Mouse (Mus musculus): ENCODE data around the gene Fastkd5. TPM values are rescaled to one million over a fixed set of nuclear protein-coding genes. Genes with fewer than 3 reads are reported as not detected.

Fastkd5 gene
- polyA plus RNA-seq, 1 experiment = 10.3 TPM

DNA sequence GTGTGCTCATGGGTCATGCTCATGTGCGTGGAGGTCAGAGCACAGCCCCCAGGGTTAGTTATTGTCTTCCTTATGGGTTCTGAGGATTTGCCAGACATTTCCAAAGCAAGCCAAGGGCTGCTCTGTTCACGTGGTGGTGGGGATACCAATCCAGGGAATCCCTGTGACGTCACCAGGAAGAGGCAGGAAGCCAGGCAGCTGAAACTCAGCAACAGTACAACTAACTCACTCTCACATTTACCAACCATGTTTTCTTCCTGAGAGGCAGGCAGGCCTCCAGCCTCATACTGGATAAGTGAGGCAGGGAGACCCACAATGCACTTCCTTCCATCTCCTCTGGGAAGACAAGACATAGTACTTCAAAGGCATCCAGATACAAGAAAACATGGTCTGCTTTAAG, 31.4 kb downstream of the Fastkd5 start:
- no peaks in the 10 kb centered on the region for H3K4me1 ChIP-seq (ENCODE audit: control insufficient read depth, insufficient read depth, low read length)
- no peak overlapping the region for H3K27ac ChIP-seq (ENCODE audit: insufficient read depth, low read length)
- no peak overlapping the region for H3K4me3 ChIP-seq (ENCODE audit: insufficient read depth, low read length)
- TF ChIP-seq CTCF (IDR thresholded peaks at IDR 0.05; ENCODE audit: borderline replicate concordance, insufficient read depth, low read length) = no peak
- TF ChIP-seq POLR2A (IDR thresholded peaks at IDR 0.05; ENCODE audit: low read depth, low read length) = no peak

DNA sequence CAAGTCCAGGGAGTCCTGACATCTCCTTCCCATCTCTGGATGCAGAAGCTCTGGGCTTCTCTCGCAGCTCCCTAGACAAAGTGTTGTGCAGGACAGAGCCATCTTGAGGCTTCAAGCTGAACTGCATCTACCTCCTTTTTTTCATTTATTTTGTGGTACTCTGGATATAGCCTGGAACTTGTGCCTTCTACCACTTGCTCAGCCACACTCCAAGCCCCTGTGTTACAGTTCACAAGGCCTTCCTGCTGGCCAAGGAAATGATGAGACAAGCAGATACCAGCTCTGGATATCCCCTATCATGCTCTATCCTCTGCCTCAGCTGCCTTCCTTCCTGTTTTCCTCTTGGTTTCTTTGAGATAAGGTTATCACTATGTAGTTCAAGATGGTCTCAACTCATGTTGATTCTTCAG, 32.2 kb downstream of the Fastkd5 start:
- no peak overlapping the region for H3K27ac ChIP-seq (ENCODE audit: insufficient read depth, low read length)
- H3K4me1 ChIP-seq (ENCODE audit: control insufficient read depth, insufficient read depth, low read length) = no peaks in the 10 kb centered on the region
- TF ChIP-seq POLR2A (IDR thresholded peaks at IDR 0.05; ENCODE audit: low read depth, low read length) (no peak), CTCF (IDR thresholded peaks at IDR 0.05; ENCODE audit: borderline replicate concordance, insufficient read depth, low read length) (no peak)
- no peak overlapping the region for H3K4me3 ChIP-seq (ENCODE audit: insufficient read depth, low read length)

- Histone ChIP-seq H3K4me1 (ENCODE audit: control insufficient read depth, insufficient read depth, low read length) (no peaks in the 10 kb centered on the region), H3K4me3 (ENCODE audit: insufficient read depth, low read length) (no peak overlapping the region), H3K27ac (ENCODE audit: insufficient read depth, low read length) (no peak overlapping the region)
- no peak for TF ChIP-seq POLR2A (IDR thresholded peaks at IDR 0.05; ENCODE audit: low read depth, low read length)
- no peak for TF ChIP-seq CTCF (IDR thresholded peaks at IDR 0.05; ENCODE audit: borderline replicate concordance, insufficient read depth, low read length)
Measured at GRCm38 (mm10) chr2:130595596-130595995, 34.2 kb downstream of the Fastkd5 start.

- TF ChIP-seq CTCF (IDR thresholded peaks at IDR 0.05; ENCODE audit: borderline replicate concordance, insufficient read depth, low read length) (no peak), POLR2A (IDR thresholded peaks at IDR 0.05; ENCODE audit: low read depth, low read length) (no peak)
- Histone ChIP-seq H3K4me1 (ENCODE audit: control insufficient read depth, insufficient read depth, low read length) (no peaks in the 10 kb centered on the region), H3K27ac (ENCODE audit: insufficient read depth, low read length) (no peak overlapping the region), H3K4me3 (ENCODE audit: insufficient read depth, low read length) (no peak overlapping the region)
Measured at GRCm38 (mm10) chr2:130591016-130591415, 38.8 kb downstream of the Fastkd5 start.

GRCm38 (mm10) chr2:130589761-130590160, 40.1 kb downstream of the Fastkd5 start:
- TF ChIP-seq CTCF (IDR thresholded peaks at IDR 0.05; ENCODE audit: borderline replicate concordance, insufficient read depth, low read length) (no peak), POLR2A (IDR thresholded peaks at IDR 0.05; ENCODE audit: low read depth, low read length) (no peak)
- H3K4me1 ChIP-seq (ENCODE audit: control insufficient read depth, insufficient read depth, low read length) = no peaks in the 10 kb centered on the region
- no peak overlapping the region for H3K27ac ChIP-seq (ENCODE audit: insufficient read depth, low read length)
- no peak overlapping the region for H3K4me3 ChIP-seq (ENCODE audit: insufficient read depth, low read length)

GRCm38 (mm10) chr2:130589157-130589556, 40.7 kb downstream of the Fastkd5 start:
- no peak overlapping the region for H3K27ac ChIP-seq (ENCODE audit: insufficient read depth, low read length)
- H3K4me3 ChIP-seq (ENCODE audit: insufficient read depth, low read length) = no peak overlapping the region
- TF ChIP-seq POLR2A (IDR thresholded peaks at IDR 0.05; ENCODE audit: low read depth, low read length) (no peak), CTCF (IDR thresholded peaks at IDR 0.05; ENCODE audit: borderline replicate concordance, insufficient read depth, low read length) (no peak)
- no peaks in the 10 kb centered on the region for H3K4me1 ChIP-seq (ENCODE audit: control insufficient read depth, insufficient read depth, low read length)

GRCm38 (mm10) chr2:130588373-130588772, 41.5 kb downstream of the Fastkd5 start:
- Histone ChIP-seq H3K4me1 (ENCODE audit: control insufficient read depth, insufficient read depth, low read length) (no peaks in the 10 kb centered on the region), H3K27ac (ENCODE audit: insufficient read depth, low read length) (no peak overlapping the region), H3K4me3 (ENCODE audit: insufficient read depth, low read length) (no peak overlapping the region)
- TF ChIP-seq POLR2A (IDR thresholded peaks at IDR 0.05; ENCODE audit: low read depth, low read length) = no peak
- TF ChIP-seq CTCF (IDR thresholded peaks at IDR 0.05; ENCODE audit: borderline replicate concordance, insufficient read depth, low read length) = no peak

- TF ChIP-seq CTCF (IDR thresholded peaks at IDR 0.05; ENCODE audit: borderline replicate concordance, insufficient read depth, low read length) = no peak
- TF ChIP-seq POLR2A (IDR thresholded peaks at IDR 0.05; ENCODE audit: low read depth, low read length) = no peak
- H3K4me3 ChIP-seq (ENCODE audit: insufficient read depth, low read length) = no peak overlapping the region
- H3K27ac ChIP-seq (ENCODE audit: insufficient read depth, low read length) = no peak overlapping the region
- H3K4me1 ChIP-seq (ENCODE audit: control insufficient read depth, insufficient read depth, low read length) = no peaks in the 10 kb centered on the region
Measured at GRCm38 (mm10) chr2:130586016-130586415, 43.8 kb downstream of the Fastkd5 start.

GRCm38 (mm10) chr2:130583902-130584560, 45.8 kb downstream of the Fastkd5 start:
- no peaks in the 10 kb centered on the region for H3K4me1 ChIP-seq (ENCODE audit: control insufficient read depth, insufficient read depth, low read length)
- no peak overlapping the region for H3K4me3 ChIP-seq (ENCODE audit: insufficient read depth, low read length)
- TF ChIP-seq CTCF (IDR thresholded peaks at IDR 0.05; ENCODE audit: borderline replicate concordance, insufficient read depth, low read length) (no peak), POLR2A (IDR thresholded peaks at IDR 0.05; ENCODE audit: low read depth, low read length) (no peak)

GRCm38 (mm10) chr2:130582552-130582951, 47.3 kb downstream of the Fastkd5 start, which contains the start of gene Avp:
TSS of gene Avp (minus strand) at chr2:130582554.
- H3K4me1 ChIP-seq (ENCODE audit: control insufficient read depth, insufficient read depth, low read length) = no peaks in the 10 kb centered on the region
- H3K27ac ChIP-seq (ENCODE audit: insufficient read depth, low read length) = no peak within 1 kb of the TSS
- no peak within 1 kb of the TSS for H3K4me3 ChIP-seq (ENCODE audit: insufficient read depth, low read length)
- TF ChIP-seq CTCF (IDR thresholded peaks at IDR 0.05; ENCODE audit: borderline replicate concordance, insufficient read depth, low read length) (no peak), POLR2A (IDR thresholded peaks at IDR 0.05; ENCODE audit: low read depth, low read length) (no peak)

More at GRCm38 (mm10) chr2:130583902-130584560, 45.8 kb downstream of the Fastkd5 start:
- no peak overlapping the region for H3K27ac ChIP-seq (ENCODE audit: insufficient read depth, low read length)
